Mouse (Mus musculus) 3134 (cell line): ENCODE data around the gene Dpp9.

Experiments used
- DNase-seq: peaks from one replicate; pipeline ENCODE4 v3.0.0-alpha.2; 2011; ENCODE audit warnings: low spot score; ENCODE audit not compliant: insufficient read length; ENCODE audit errors: extremely low read depth

The Dpp9 gene

DNA sequence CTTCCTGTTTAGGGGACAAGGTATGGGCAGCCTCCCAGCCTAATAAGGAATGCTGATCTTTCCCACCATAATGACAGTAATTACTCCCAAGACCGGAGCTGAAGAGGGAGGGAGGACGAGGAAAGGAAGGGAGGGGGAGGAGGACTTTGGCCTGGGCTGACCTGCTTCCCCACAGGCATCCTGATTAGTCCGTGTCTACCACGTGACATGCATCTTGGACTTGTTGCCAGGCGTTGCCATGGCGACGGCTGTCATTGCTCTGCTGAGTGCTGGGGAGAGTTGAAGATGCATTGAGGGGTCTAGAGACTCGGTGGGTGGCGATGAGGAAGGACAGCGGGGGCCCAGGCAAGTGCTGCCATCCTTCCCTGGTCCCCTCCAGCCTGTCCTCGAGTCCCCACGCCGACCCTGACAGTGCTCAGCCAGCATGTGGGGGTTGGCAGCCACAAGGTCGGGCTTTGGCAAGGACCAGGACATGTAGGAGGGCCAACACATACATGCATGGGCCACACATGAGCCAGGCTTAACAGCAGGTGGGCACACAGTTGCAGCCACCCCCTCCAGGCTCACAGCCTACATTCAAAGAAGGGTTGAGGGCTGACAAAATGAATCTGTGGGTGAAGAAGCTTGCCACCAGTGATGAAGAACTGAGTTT lies 15.2 kb upstream of the Dpp9 start:
- peak; percentile 30 for DNase-seq

DNA sequence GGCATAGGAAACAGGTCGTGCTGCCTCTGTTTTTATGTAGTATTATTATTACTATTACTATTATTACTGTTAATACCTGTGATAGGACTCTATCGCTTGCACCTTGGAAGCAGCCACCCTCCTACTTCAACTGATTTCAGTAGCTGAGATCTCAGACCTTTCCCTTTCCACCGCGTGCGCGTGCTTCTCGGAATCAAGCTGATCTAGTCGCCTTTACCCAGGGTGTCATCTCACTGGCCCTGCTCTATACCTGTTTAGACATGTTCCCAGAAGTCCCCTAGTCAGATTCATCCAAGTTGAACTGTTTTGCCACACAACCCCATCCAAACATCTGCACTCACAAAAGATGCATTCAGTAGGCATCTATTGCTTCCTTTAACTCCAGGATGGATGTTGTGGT lies 14.7 kb upstream of the Dpp9 start:
- DNase-seq = no peak

DNA sequence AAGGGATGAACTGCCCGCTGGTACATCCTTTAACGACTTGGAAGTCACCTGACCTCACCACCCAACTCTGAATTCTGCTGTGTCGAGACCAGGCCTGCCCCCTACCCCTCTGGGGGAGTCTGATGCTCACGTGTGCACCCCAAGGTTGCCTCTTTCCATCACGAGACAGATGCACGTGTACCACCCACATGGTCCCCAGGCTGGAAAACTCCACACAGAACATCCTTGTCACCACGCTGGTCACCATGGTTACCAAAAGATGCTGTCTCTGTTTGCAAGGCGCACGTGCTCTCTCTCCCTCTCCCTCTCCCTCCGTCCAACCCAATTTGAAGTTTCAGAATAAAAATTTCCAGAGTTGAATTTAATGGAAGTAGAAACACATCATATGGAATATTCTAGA lies 11.2 kb upstream of the Dpp9 start:
- DNase-seq = no peak

DNA sequence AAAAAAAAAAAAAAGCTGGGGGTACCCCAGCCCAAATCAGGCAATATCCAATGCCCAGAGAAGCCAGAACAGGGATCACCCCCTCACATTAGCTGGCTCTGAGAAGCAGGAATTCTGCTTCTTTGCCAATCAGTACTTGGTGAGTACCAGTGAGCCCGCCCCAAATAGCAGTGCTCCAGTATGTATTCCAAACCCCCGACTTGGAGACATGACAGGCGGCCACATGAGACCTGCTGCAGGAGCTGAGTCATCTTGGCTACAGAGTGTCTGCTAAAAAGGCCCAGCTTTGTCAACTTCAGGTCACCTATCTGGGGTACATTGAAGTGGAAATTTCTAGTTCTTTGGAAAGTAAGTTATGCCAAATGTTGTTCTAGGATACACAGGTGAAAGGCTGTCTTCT lies 7.9 kb upstream of the Dpp9 start:
- DNase-seq = no peak

DNA sequence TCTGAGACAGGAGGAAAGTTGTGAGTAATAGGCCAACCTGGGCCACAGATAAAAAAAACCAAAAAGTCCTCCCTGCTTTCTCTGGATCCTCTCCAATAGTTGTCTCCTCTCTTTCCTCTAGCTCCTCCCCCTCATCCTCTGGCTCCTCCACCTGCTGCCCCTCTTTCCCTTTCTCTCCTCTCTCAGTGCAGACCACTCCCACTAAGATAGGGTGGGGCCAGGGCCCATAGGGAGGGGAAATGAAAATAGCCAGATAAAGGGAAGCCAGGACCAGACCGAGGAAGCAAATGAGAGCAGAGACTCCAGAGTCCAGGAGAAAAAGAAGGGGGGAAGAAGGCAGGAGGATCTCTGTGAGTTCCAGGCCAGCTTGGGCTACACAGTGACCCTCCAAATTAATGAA lies 6.2 kb upstream of the Dpp9 start:
- no peak for DNase-seq

DNA sequence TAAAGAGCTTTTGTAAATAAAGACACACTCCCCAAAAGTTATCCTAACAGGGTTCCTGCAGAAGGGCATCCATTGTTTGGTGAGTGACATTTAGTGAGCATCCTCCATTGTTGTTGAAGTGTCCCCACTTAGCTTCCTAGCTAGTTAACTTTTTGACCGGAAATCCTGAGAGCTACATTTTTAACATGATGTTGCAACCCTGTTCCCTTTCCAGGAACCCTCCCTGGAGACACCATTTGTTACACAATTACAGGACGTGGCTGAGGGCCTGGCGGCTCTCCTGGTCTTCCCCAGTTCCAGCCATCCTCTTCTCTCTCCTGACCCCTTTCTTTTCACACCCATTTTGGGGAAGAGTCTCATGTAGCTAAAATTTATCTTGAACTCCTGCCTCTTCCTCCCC lies 1.1 kb upstream of the Dpp9 start:
- DNase-seq = no peak

DNA sequence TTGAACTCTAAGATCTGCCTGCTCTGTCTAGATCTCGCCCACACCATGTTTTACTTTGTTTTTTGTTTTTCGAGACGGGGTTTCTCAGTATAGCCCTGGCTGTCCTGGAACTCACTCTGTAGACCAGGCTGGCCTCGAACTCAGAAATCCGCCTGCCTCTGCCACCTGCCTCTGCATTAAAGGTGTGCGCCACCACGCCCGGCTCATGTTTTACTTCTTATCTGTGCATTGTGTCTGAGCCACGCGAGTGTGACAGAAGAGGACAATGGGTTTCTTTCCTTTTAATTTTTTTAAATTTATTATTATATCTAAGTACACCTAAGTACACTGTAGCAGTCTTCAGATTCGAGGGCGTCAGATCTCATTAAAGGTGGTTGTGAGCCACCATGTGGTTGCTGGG lies 546 bp upstream of the Dpp9 start:
- DNase-seq = no peak

DNA sequence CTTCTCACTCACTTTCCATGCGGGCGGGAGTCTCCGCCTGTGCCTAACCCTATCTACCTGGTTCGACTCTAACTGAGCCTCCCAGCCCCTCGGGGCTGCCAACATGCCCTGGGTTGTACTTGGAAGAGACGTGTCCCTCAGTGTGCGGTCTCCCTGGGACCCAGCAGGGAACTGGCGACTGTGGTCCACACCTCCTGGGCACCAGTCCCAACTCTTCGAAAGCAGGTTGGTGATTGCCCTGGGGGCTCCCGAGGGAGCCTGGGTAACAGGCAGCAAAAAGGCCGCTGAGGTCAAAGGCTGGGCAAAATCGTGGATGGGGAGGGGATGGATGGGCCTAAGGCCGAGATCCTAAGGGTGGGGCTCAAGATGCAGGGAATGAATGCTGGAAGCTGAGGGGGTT lies 1.0 kb downstream of the Dpp9 start:
- no peak for DNase-seq

DNA sequence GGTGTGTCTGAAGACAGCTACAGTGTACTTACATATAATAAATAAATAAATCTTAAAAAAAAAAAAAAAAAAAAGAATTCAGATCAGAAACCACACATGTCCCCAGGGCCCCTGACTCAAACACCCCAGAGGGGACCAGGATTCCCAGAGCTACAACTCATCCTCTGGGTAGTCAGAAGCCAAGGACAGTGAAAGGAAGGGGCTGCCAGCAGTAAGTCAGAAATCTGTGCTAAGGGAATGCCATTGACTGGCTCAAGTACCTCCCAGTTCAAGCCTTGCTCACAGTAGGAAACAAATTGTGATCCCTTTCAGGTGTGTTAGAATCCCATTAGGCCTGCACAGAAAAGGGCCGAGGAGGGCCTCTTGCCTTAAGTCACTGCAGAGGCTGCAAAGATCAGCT lies 4.5 kb downstream of the Dpp9 start:
- DNase-seq = no peak

DNA sequence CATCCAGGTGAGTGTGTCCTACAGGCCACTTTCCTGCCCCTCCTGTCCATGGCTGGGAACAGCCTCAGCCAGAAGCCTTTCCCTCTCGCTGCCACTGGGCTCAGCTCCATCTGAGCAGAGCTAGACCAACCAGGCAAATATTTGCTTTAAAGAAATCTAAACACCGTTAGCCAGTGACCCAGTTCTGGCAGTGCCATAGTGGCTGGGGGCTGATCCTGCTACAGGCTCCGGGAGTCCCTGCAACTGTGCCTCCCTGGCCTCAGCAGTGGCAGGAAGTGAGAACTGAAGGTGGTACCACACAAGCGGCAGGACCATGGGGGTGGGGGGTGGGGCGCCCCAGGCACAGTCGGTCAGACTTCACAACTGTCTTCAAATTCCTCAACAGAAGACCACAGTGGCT lies 6.0 kb downstream of the Dpp9 start:
- no peak for DNase-seq

DNA sequence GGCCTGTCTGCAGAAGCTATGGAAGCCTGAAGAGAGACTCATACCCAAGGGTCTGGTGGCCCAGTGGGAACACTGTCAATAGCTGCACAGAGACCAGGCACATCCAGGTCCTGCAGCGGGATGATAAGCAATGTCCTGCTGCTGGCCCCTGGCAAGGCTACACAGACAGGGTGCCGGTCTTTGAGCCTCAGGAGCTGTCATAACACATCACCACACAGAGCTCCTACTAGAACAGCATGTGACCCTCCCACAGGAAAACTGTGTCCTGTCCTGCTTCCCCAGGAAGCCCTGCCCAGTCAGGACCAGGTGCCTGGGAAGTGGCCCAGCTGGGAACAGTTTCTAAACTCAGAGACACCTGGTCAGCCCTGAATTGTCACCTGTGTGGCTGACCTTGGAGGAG lies 7.6 kb downstream of the Dpp9 start:
- no peak for DNase-seq

DNA sequence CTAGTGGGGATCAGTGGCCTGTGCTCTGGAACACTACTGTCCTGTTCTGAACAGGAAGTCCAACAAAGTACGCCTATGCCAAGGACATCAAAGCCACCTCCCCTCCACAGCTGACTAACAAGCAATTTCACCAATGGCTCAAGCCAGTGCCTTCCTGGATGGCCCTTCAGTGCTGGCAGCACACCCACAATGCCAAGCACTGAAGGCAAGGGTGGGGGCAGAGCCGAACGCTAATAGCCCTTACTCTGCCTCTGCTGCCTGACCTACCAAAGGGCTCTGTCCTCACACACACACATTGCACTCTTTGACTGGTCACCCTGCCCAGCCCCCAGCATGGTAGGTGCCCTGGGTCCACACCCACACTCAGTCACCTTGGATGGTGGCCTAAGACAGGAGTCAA lies 9.9 kb downstream of the Dpp9 start:
- no peak for DNase-seq

DNA sequence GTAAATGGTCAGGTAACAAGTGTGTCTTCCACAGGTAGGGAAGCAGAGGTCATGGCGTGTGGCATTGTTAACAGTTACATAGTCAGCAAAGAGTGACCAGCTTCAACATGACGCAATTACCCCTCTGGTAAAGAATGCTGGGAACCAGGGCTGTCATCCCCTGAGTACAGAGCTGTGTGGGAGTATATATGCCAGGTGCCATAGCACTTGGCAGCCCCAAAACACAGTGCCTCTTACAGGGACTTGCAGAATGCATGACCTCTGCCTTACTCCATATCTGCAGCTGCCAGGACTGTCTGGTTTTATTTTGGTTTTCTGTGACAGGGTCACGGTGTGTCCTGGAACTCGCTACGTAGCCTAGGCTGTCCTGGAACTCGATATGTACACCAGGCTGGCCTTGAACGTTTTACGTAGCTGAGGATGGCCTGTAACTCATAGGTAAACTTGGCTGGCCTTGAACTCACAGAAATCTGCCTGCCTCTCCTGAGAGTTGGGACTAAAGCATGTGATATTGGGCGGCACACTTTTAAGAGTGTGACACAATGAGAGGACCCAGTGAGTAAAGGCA lies 10.7 kb downstream of the Dpp9 start:
- DNase-seq = no peak

DNA sequence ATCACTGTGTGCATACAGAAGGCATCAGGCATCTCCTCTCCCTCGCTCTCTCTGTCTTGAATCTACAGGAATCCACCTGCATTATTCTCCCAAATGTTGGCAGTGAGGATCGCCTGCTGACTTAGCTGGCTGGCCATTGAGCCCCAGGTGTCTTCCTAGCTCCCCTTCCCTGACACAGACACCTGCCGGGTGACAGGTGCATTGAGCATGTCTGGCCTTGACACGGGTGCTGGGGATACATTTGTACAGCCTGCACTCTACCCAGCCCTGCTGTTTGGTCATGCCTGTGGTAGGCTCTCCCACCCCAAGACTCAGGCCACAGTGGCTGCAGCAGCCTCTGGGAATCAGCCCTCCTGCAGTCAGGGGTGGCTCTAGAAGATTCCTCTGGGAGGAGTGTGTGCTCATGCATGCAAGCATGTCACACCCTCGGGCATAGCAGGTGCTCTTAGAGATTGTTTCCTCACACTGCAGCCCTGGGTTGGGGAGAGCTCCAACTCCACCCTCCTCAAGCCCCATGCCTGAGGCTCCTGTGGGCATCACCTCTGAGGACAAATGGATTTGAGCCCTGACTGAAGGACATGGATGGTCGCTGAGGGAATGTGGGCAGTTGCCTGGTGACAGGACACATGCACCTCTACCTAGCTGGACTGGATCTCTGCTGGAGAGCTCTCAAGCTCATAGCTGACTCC lies 11.6 kb downstream of the Dpp9 start:
- no peak for DNase-seq

DNA sequence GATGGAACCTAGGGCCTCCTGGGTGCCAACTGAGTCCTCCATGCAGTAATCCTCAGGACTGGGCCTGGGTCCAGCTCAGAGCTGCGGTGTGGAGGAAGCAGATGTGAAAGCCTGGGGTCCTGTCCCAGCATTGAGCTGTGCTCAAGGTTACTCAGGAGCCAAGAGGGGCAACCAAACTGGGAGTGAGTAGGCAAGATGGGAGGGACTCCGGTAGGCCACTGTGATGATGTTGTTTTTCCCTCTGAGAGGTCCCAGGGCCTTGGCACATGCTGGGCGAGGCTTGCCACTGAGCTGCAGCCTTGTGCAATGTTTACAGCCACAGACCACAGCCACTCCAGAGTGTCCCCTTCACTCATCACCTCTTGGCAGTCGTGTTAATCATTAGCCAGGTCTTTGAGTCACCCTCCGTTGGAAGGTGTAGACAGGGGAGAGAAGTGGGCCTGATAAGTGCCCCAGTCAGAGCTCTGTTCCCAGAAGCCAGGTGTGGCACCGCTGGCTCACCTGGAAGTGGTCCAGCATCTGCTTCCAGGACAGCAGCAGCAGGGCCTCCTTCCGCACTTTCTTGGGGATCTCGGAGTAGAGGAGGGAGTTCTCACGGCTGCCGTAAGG lies 12.3 kb downstream of the Dpp9 start:
- DNase-seq = peak; percentile 66

DNA sequence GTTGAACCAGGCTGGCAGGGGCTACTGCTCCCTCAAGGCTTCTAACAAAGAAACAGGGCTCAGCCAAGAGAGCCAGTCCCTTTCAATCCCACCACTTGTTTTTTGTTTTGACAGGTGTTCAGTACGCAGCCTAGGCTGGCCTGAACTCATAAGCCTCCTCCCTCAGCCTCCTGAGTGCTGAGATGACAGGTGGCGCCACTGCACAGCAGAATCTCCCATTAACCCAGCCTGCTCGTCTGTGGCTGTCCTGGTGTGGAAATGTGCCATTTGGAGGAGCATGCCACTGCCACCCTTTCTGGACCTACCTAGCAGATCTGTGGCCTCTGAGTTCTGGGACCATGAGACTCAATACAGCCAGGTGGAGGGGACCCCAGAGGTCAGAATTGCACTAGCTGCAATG lies 15.0 kb downstream of the Dpp9 start:
- DNase-seq = no peak

DNA sequence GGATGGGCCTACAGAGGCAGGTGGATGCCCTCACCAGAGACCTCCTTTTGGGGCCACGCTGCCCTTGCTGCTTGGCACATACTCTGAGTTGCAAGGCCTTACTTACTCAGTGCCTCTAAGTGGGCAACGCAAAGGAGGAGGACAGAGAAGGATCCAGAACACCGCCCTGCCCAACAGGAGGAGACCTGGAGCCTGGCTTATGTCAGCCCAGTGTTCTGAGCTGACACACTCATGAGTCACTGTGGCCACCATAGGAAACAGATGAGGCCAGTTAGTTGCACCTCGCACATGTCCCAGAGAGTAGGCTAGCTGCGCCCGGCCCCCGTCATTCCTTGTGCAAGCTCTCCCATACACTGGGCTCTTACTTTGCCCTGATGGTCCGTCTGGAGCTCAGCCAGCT lies 16.2 kb downstream of the Dpp9 start:
- DNase-seq = peak; percentile 73

DNA sequence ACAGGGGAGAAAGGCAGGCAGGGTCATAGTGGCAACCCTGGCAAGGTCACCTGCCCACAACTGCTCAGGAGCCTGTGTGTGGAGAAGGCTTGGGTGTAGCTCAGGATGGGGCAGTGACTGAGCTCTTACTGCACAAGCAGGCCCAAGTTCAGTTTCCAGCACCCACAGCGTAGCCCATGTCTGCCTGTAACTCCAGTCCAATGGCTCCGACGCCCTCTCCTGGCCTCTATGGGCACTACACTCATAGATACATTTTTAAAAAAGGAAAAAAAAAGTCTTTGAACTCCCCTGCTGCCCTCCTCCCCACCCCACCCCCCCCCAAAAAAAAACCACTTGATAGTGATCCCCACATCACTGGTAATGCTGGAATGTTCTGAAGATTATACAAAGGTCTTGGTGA lies 17.1 kb downstream of the Dpp9 start:
- DNase-seq = no peak

DNA sequence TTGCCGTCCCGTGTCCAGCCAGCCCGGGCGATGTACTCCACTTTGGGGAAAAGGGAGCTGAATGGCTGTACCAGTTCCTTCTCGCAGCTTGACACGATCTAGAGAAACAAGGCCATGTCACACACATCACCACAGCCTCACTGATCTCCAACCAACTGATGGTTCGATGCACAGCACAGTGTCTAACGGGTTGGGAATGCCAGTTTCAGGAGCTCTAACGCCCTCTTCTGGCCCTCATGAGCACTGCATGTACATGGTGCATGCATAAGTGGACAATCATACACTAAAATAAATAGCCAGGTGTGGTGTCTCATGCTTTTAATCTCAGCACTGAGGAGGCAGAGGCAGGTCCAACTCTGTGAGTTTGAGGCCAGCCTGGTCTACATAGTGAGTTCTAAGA lies 18.1 kb downstream of the Dpp9 start:
- DNase-seq = no peak

DNA sequence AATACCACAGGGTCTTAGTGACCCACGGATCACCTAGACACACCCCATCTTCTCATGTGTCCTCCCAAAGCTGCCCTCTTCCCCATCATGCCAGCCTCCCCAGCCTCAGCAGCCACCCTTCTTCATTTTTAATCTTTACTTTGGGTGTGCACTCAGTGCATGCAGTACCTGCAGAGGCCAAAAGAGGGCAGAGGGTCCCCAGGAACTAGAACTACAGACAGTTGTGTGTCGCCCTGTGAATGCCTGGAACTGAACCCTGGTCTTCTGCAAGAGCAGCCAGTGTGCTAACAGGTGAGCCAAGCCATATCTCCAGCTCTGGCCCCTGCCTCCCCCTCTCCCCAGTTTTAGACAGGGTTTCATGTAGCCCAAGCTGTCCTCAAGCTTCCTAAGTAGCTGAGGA lies 21.8 kb downstream of the Dpp9 start:
- DNase-seq = no peak

DNA sequence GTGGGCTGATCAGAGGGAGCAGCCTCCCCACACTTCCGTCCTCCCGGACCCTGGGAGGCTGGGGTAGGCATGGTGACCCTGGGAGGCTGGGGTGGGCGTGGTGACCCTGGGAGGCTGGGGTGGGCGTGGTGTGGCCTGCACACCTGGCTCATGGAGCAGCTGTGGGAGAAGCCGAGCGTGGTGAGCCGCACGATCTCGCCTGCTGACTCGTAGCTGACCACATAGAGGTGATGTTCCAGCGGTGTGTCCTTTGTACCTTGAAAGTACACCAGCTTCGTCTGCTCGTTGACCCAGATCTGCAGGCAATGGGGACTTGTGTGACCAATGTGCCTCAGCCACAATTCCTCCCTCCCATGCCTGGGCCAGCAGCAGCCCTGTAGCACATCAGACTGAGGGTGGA lies 23.9 kb downstream of the Dpp9 start:
- no peak for DNase-seq

DNA sequence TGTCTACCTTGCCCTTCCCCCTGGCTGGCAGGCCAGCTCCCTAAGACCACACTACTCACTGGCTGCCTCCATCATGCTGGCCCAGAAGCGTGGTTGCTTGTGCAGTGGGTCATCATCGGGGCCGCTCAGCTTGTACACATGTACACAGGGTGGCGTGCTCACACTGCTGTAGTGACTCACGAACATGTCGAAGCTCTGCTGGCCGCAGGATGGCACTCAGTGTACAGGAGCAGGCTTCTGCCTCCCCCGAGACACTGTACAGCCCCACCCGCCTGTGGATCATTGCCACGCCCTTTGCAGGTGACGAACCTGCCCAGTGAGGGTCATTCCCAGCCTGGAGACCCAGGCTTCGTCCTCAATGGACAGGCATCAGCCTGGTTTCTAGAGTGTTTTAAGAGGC lies 24.3 kb downstream of the Dpp9 start:
- DNase-seq = no peak
